Mouse (Mus musculus) left cerebral cortex, postnatal 36 days (tissue): ENCODE results near the gene Map4k3. TPM values are rescaled to one million over a fixed set of nuclear protein-coding genes. Genes with fewer than 3 reads are reported as not detected.
A peak's percentile ranks its signal among the peaks of the same experiment; 100 is the strongest.

Experiments
- DNase-seq, 2 experiments: peaks; one replicate each; pipeline ENCODE4 v3.0.0; 2021 to 2022; ENCODE audit warnings: low spot score in 2 of 2, mixed read lengths in 1 of 2
- intact Hi-C: fragments of 180-260 bp; cut with DNase I; formaldehyde crosslinking; loops from one replicate; pipeline ENCODE4 v1.15.1; 2025
- total RNA-seq, 2 experiments: library from RNA; stranded (reverse); gene quantifications; 2 replicates each; pipeline ENCODE4 v1.2.3; 2021

The Map4k3 gene
- total RNA-seq, 2 experiments from 2014 or later: 63.1 to 69.2 TPM

- DNase-seq: no peak
- intact Hi-C loops: no loop called here
Observed at GRCm38 (mm10) chr17:80646131-80646530, 82.2 kb downstream of the Map4k3 start.

GRCm38 (mm10) chr17:80645694-80646034 is 82.6 kb downstream of the Map4k3 start:
- intact Hi-C loops: no loop called here
- no peak for DNase-seq

- DNase-seq: no peak
- intact Hi-C loops: no loop called here
Observed at GRCm38 (mm10) chr17:80644983-80645693, 83.1 kb downstream of the Map4k3 start.

GRCm38 (mm10) chr17:80644567-80644966 is 83.7 kb downstream of the Map4k3 start:
- DNase-seq: no peak

GRCm38 (mm10) chr17:80638121-80638520 is 90.2 kb downstream of the Map4k3 start:
- intact Hi-C loops: no loop called here
- no peak for DNase-seq

More at GRCm38 (mm10) chr17:80644567-80644966, 83.7 kb downstream of the Map4k3 start:
- intact Hi-C loops: no loop called here

GRCm38 (mm10) chr17:80635794-80636193 is 92.5 kb downstream of the Map4k3 start:
- DNase-seq: no peak
- intact Hi-C loops: no loop called here

- intact Hi-C loops: no loop called here
- no peak for DNase-seq
Observed at GRCm38 (mm10) chr17:80632846-80633245, 95.4 kb downstream of the Map4k3 start.

GRCm38 (mm10) chr17:80632354-80632753 is 95.9 kb downstream of the Map4k3 start:
- intact Hi-C loops: no loop called here
- DNase-seq: no peak

GRCm38 (mm10) chr17:80631028-80631427 is 97.3 kb downstream of the Map4k3 start:
- DNase-seq: no peak
- intact Hi-C loops: no loop called here

- no peak for DNase-seq
- intact Hi-C loops: loop anchor here (5.0 to 10.0 kb wide), 2 partner anchors 187 to 390 kb away; no protein-coding TSS in a partner anchor
Observed at GRCm38 (mm10) chr17:80624979-80625378, 103.3 kb downstream of the Map4k3 start.

GRCm38 (mm10) chr17:80621691-80622090 is 106.6 kb downstream of the Map4k3 start:
- intact Hi-C loops: loop anchor here (1.0 to 10.0 kb wide), 3 partner anchors 191 to 393 kb away; no protein-coding TSS in a partner anchor
- no peak for DNase-seq

GRCm38 (mm10) chr17:80620786-80621423 is 107.4 kb downstream of the Map4k3 start:
- intact Hi-C loops: loop anchor here (1.0 to 10.0 kb wide), 3 partner anchors 191 to 394 kb away; no protein-coding TSS in a partner anchor
- peak; percentile 74 for DNase-seq

- intact Hi-C loops: no loop called here
- peak; percentile 23 to 25 for DNase-seq
Observed at GRCm38 (mm10) chr17:80619556-80619955, 108.7 kb downstream of the Map4k3 start.

- intact Hi-C loops: no loop called here
- DNase-seq: no peak
Observed at GRCm38 (mm10) chr17:80618890-80619289, 109.4 kb downstream of the Map4k3 start.

GRCm38 (mm10) chr17:80603806-80604205 is 124.5 kb downstream of the Map4k3 start:
- intact Hi-C loops: no loop called here
- DNase-seq: no peak

- no peak for DNase-seq
- intact Hi-C loops: no loop called here
Observed at GRCm38 (mm10) chr17:80603079-80603625, 125.1 kb downstream of the Map4k3 start.

GRCm38 (mm10) chr17:80601371-80601770 is 126.9 kb downstream of the Map4k3 start:
- DNase-seq: peak; percentile 38 to 41
- intact Hi-C loops: no loop called here

- intact Hi-C loops: no loop called here
- DNase-seq: no peak
Observed at GRCm38 (mm10) chr17:80583051-80583450, 145.2 kb downstream of the Map4k3 start.

- intact Hi-C loops: no loop called here
Observed at GRCm38 (mm10) chr17:80579901-80580300, 148.4 kb downstream of the Map4k3 start.

GRCm38 (mm10) chr17:80579089-80579488 is 149.2 kb downstream of the Map4k3 start:
- intact Hi-C loops: no loop called here
- no peak for DNase-seq

More at GRCm38 (mm10) chr17:80579901-80580300, 148.4 kb downstream of the Map4k3 start:
- no peak for DNase-seq

GRCm38 (mm10) chr17:80578041-80578440 is 150.2 kb downstream of the Map4k3 start:
- no peak for DNase-seq
- intact Hi-C loops: no loop called here
